Mouse (Mus musculus) granulocyte monocyte progenitor cell, adult 5-6 weeks (primary cell): ENCODE results near the gene Ankrd42. TPM values are rescaled to one million over a fixed set of nuclear protein-coding genes. Genes with fewer than 3 reads are reported as not detected.
A peak's percentile ranks its signal among the peaks of the same experiment; 100 is the strongest.

Experiments used
- ATAC-seq: replicated peaks from 2 replicates; pipeline ENCODE4 v1.8.0; 2016; ENCODE audit warnings: mild to moderate bottlenecking, moderate TSS enrichment, inconsistent platforms; ENCODE audit not compliant: poor library complexity, severe bottlenecking
- total RNA-seq, 2 experiments: library from RNA; stranded (forward) in 1 of 2; stranded (reverse) in 1 of 2; fragments of 200-712, 200-1000 nt in 1 of 2; fragments of >200 nt in 1 of 2; fragmentation: Nextera tagmentation in 1 of 2; gene quantifications; 2 replicates each; pipeline ENCODE4 v1.2.3; 2014 to 2017

Gene Ankrd42
- total RNA-seq, 2 experiments from 2014 or later: not detected

GRCm38 (mm10) chr7:92580491-92581207, 56.3 kb downstream of the Ankrd42 start:
- ATAC-seq: no peak

DNA sequence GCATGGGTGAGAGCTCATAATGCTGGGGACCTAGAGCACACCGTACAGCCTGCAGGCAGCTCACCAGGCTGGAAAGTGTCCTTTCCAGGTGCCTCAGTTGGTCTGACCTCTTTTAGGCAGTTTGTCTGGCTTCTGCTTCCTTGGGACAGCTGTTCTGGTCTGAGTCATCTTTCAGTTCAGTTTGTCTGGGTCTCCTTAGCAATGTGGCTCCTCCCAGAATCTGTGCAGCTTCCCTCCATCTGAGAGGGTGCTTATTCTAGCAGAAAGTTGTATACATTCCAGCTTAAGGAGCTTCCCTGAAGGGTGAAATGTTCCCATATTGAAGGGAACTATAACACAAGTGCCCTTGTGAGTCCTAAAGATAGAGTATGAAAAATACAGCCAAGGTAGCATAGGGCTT, 70.2 kb downstream of the Ankrd42 start:
- no peak for ATAC-seq

- peak; percentile 90 for ATAC-seq
Observed at GRCm38 (mm10) chr7:92560986-92561876, 75.7 kb downstream of the Ankrd42 start, which contains the start of gene Ccdc90b. Gene Ccdc90b, plus strand, starts transcription at chr7:92561149.

GRCm38 (mm10) chr7:92558744-92559143, 78.2 kb downstream of the Ankrd42 start:
- no peak for ATAC-seq

- peak; percentile 95 for ATAC-seq
Observed at GRCm38 (mm10) chr7:92550990-92551392, 86.0 kb downstream of the Ankrd42 start.

GRCm38 (mm10) chr7:92550248-92550989, 86.5 kb downstream of the Ankrd42 start:
- no peak for ATAC-seq

DNA sequence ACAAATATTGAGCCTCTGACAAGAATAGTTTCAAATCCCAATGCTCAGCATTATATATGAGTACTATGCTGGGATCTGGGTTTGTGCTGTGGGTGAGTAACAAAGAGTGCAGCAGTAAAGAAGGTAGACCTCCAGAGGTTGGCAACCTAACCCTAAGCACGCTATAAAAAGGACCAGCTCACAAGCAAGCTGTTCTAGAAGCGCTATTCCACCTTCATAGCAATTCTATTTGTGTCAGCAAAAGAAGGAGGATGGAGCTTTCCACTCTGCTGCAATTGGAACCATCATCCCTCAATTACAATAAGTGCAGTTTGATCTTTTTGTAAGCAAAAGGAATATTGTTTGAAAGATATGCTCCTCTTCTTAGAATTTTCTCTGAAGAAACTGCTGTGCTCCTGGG, 90.2 kb downstream of the Ankrd42 start:
- no peak for ATAC-seq

DNA sequence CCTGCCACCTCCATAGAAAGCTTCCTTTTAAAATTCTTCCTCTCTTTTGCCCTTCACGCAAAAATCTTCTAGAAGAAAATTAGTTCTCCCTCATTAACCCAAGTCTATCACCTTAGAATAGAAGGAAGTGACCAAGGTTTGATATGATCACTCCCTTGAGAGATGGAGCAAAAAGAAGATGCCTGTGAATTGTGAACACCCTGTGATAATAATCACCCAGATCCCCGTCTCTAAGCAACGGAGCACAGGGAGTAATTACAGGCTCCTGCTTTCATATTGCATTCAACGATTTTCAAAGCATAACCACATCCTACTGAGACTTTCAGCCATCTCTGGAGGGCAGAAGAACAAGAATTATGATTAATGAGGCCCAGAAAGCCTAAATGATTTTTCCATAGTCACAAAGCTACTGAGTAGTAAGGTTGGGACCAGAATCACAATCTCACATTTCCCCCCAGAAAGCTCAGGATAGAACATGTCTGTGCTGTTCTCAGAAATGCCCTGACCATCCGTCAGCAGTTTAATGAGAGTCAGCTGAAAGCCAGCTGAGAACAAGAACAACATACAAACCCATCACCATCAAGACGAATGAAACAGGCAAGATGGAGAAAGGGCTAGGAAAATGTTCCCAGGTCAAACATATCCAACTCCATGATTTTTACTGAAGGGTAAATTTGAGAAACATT, 104.4 kb downstream of the Ankrd42 start:
- ATAC-seq: no peak

Other genes with a start within 250 kb of the Ankrd42 start
- gene Ccdc90b, start 76.0 kb downstream of the Ankrd42 start, total RNA-seq (2014; fragmentation: Nextera tagmentation): 19.5 and 25.7 TPM in 2 replicates
- 38.9 and 41.7 TPM in 2 replicates for gene Ccdc90b, start 76.0 kb downstream of the Ankrd42 start, total RNA-seq (2017)
- gene Pcf11, start 32.8 kb upstream of the Ankrd42 start, total RNA-seq (2014; fragmentation: Nextera tagmentation): 36.0 and 69.1 TPM in 2 replicates
- gene Pcf11, start 32.8 kb upstream of the Ankrd42 start, total RNA-seq (2017): 63.5 and 68.6 TPM in 2 replicates
- not detected in 2 replicates for gene Rab30, start 104.5 kb upstream of the Ankrd42 start, total RNA-seq (2014; fragmentation: Nextera tagmentation)
- 0.13 TPM in 1 of 2 replicates, not detected in the other for gene Rab30, start 104.5 kb upstream of the Ankrd42 start, total RNA-seq (2017)
- gene Ddias, start 237.1 kb upstream of the Ankrd42 start, total RNA-seq (2014; fragmentation: Nextera tagmentation): 7.9 and 19.5 TPM in 2 replicates
- 10.9 and 13.7 TPM in 2 replicates for gene Ddias, start 237.1 kb upstream of the Ankrd42 start, total RNA-seq (2017)
- 62.9 and 70.4 TPM in 2 replicates for gene Prcp, start 237.3 kb upstream of the Ankrd42 start, total RNA-seq (2014; fragmentation: Nextera tagmentation)
- 40.3 and 46.4 TPM in 2 replicates for gene Prcp, start 237.3 kb upstream of the Ankrd42 start, total RNA-seq (2017)